Mouse (Mus musculus) lung, postnatal 4 days (tissue): ENCODE results near the gene Tigd3.

ENCODE experiments used
- DNase-seq, 2 experiments: peaks; one replicate each; pipeline ENCODE4 v3.0.0; 2021

Tigd3 gene

GRCm38 (mm10) chr19:5894002-5894678 is at the start of gene Tigd3:
Gene Tigd3, minus strand, starts transcription at chr19:5894149.
- DNase-seq = peak; percentile 96

- no peak for DNase-seq
These were observed 49.5 kb upstream of the Tigd3 start for GRCm38 (mm10) chr19:5943404-5943803.

GRCm38 (mm10) chr19:5942581-5942980 is 48.6 kb upstream of the Tigd3 start:
- no peak for DNase-seq

- DNase-seq = no peak
These were observed 46.7 kb upstream of the Tigd3 start for GRCm38 (mm10) chr19:5940656-5941055.

GRCm38 (mm10) chr19:5940173-5940572 is 46.2 kb upstream of the Tigd3 start:
- peak; percentile 76 to 88 for DNase-seq

- no peak for DNase-seq
These were observed 45.8 kb upstream of the Tigd3 start for GRCm38 (mm10) chr19:5939715-5940114.

GRCm38 (mm10) chr19:5938516-5938915 is 44.6 kb upstream of the Tigd3 start:
- no peak for DNase-seq

- DNase-seq = peak in 1 of 2 experiments; percentile 58
These were observed 44.0 kb upstream of the Tigd3 start for GRCm38 (mm10) chr19:5937836-5938406.

- peak in 1 of 2 experiments; percentile 84 for DNase-seq
These were observed 43.3 kb upstream of the Tigd3 start for GRCm38 (mm10) chr19:5937095-5937835.

GRCm38 (mm10) chr19:5935691-5936090 is 41.7 kb upstream of the Tigd3 start:
- DNase-seq = peak; percentile 43 to 66

- DNase-seq = peak; percentile 81 to 91
These were observed 41.3 kb upstream of the Tigd3 start for GRCm38 (mm10) chr19:5935266-5935665.

GRCm38 (mm10) chr19:5929634-5930596 is 36.0 kb upstream of the Tigd3 start:
- peak; percentile 86 to 90 for DNase-seq

GRCm38 (mm10) chr19:5928546-5928945 is 34.6 kb upstream of the Tigd3 start:
- no peak for DNase-seq

- DNase-seq = no peak
These were observed 34.2 kb upstream of the Tigd3 start for GRCm38 (mm10) chr19:5928104-5928503.

- DNase-seq = no peak
These were observed 33.6 kb upstream of the Tigd3 start for GRCm38 (mm10) chr19:5927532-5927931.

- DNase-seq = peak in 1 of 2 experiments; percentile 17
These were observed 33.1 kb upstream of the Tigd3 start for GRCm38 (mm10) chr19:5927026-5927425.

- no peak for DNase-seq
These were observed 31.4 kb upstream of the Tigd3 start for GRCm38 (mm10) chr19:5925311-5925855.

- DNase-seq = peak; percentile 98
These were observed 30.8 kb upstream of the Tigd3 start, which contains the start of gene Cdc42ep2 for GRCm38 (mm10) chr19:5924713-5925093. Gene Cdc42ep2, minus strand, starts transcription at chr19:5924816.

GRCm38 (mm10) chr19:5923990-5924712 is 30.2 kb upstream of the Tigd3 start:
- DNase-seq = peak; percentile 92 to 93

GRCm38 (mm10) chr19:5922963-5923362 is 29.0 kb upstream of the Tigd3 start:
- no peak for DNase-seq

GRCm38 (mm10) chr19:5922119-5922942 is 28.4 kb upstream of the Tigd3 start:
- peak; percentile 22 to 62 for DNase-seq
